Mouse (Mus musculus) ES-Bruce4 (cell line): Measurements from ENCODE around the gene Lef1. TPM values are rescaled to one million over a fixed set of nuclear protein-coding genes. Genes with fewer than 3 reads are reported as not detected.

ENCODE experiments used
- H3K27ac ChIP-seq: 2 replicates; pipeline ENCODE4 v1.5.1; 2012; ENCODE audit warnings: low read length, inconsistent platforms; ENCODE audit not compliant: insufficient read depth
- H3K27me3 ChIP-seq: 2 replicates; pipeline ENCODE4 v1.6.1; 2012; ENCODE audit warnings: mild to moderate bottlenecking, low read length, inconsistent platforms; ENCODE audit not compliant: control insufficient read depth, poor library complexity, insufficient read depth, severe bottlenecking
- H3K36me3 ChIP-seq: 2 replicates; pipeline ENCODE4 v1.6.1; 2012; ENCODE audit warnings: inconsistent platforms, mild to moderate bottlenecking, low read length, moderate library complexity; ENCODE audit not compliant: control insufficient read depth, poor library complexity, insufficient read depth, severe bottlenecking
- H3K4me1 ChIP-seq: one replicate; pipeline ENCODE4 v1.8.1; 2011; ENCODE audit warnings: low read length; ENCODE audit not compliant: control insufficient read depth, insufficient read depth
- H3K4me3 ChIP-seq: 2 replicates; pipeline ENCODE4 v1.5.1; 2011; ENCODE audit warnings: low read depth, mild to moderate bottlenecking, low read length
- H3K9ac ChIP-seq: 2 replicates; pipeline ENCODE4 v1.6.1; 2012; ENCODE audit warnings: low read depth, mild to moderate bottlenecking, inconsistent platforms; ENCODE audit not compliant: poor library complexity, severe bottlenecking
- H3K9me3 ChIP-seq: replicated peaks from 2 replicates; pipeline ENCODE4 v1.6.1; 2012; ENCODE audit warnings: mild to moderate bottlenecking, low read length, inconsistent platforms; ENCODE audit not compliant: control insufficient read depth, poor library complexity, insufficient read depth, severe bottlenecking
- CTCF ChIP-seq: IDR thresholded peaks from one replicate; pipeline ENCODE4 v1.8.1; 2011; ENCODE audit warnings: low read depth, low read length
- EP300 ChIP-seq: IDR thresholded peaks from 2 replicates; pipeline ENCODE4 v1.6.1; 2011; ENCODE audit warnings: low read depth, low read length; ENCODE audit not compliant: insufficient read depth
- POLR2A ChIP-seq: IDR thresholded peaks from one replicate; pipeline ENCODE4 v1.8.1; 2011; ENCODE audit warnings: low read length; ENCODE audit not compliant: insufficient read depth
- polyA plus RNA-seq: library from polyadenylated mRNA; stranded (reverse); fragments of >200 nt; gene quantifications from 2 replicates; pipeline ENCODE4 v1.2.4, GENCODE M21; 2011; ENCODE audit warnings: low read depth; ENCODE audit not compliant: missing spikeins, insufficient read depth, insufficient read length

The Lef1 gene
- polyA plus RNA-seq, 1 experiment, result 3.4 TPM

DNA sequence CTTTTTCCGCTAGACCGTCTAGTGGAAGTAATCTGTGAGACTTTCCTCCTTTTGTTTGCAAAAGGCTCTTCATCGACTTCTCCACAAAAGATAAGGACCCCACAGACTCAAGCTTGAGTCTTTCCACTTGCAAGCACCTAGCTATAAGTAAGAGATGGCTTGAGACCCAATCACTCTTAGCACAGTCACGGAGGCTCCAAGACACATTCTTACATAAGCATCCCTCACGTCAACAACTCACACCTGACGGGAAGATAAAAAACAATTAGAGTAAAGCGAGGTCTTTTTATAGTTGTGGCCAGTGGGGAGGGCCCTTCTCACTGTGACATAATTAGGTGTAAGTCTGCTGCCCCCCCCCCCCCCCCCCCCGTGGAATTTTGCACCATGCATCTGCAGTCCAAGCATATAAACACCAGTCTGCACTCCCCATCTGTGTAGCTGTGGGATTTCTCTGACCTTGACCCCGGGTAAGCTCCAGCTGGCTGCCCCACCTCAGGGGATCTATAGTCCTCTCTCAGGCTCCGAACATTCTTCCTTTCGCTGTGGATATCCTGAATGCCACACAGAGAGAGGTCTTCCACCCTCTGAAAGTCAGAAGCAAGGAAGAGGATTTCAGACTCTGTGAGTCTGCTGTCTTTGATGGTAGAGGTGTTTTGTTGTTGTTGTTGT, 61.2 kb downstream of the Lef1 start:
- no peak for TF ChIP-seq CTCF
- Histone ChIP-seq H3K9ac (no peak overlapping the region), H3K27me3 (no peaks in the 10 kb centered on the region; the same call in 1 of the 2 replicates), H3K27ac (no peak overlapping the region), H3K4me3 (no peak overlapping the region), H3K4me1 (no peaks in the 10 kb centered on the region), H3K9me3 (peaks cover 6% of the 10 kb centered on the region), H3K36me3 (no peaks in the 10 kb centered on the region)

DNA sequence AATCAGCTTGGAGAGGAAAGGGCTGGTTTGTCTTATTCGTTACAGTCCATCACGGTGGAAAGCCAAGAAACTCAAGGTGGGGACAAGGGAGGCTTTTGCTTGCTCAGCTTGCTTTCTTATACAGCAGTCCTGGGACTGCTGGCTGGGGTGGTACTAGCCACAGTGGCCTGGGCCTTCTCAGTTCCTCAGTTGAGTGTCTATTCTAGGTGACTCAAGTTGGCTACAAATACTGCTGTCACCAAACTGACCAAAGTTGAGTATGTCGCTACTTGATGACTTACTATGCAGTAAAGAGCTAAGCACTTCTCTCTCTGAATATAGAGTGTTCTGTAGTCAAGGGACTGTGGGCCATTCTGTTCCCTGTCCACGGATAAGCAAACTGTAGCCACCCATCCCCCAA, 62.0 kb downstream of the Lef1 start:
- TF ChIP-seq EP300 (no peak), CTCF (no peak), POLR2A (no peak)
- Histone ChIP-seq H3K36me3 (no peaks in the 10 kb centered on the region), H3K9ac (no peak overlapping the region), H3K9me3 (peaks cover 6% of the 10 kb centered on the region), H3K4me1 (no peaks in the 10 kb centered on the region), H3K27me3 (no peaks in the 10 kb centered on the region; the same call in 1 of the 2 replicates), H3K27ac (no peak overlapping the region), H3K4me3 (no peak overlapping the region)

DNA sequence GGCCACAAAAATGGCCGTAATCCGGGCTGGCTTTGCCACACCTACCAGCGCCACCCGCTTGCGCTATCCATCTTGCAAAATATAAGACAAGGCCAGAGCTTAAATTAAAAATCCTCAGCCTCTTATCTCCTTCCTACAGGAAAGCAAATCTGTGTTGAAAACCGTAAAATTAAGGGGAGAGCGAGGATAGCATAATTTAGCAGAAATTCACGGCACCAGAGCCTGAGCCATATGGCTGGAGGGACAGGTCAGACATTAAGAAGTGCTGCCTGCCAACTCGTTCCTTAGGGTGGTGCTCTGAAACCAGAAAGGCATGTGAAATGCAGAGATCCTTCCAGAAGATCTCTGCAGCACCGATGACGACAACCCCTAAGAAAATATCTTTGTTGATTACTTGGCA, 70.7 kb downstream of the Lef1 start:
- no peaks in the 10 kb centered on the region for H3K27me3 ChIP-seq
- H3K4me1 ChIP-seq, result no peaks in the 10 kb centered on the region
- TF ChIP-seq POLR2A, result no peak
- H3K27ac ChIP-seq, result no peak overlapping the region
- no peaks in the 10 kb centered on the region for H3K36me3 ChIP-seq
- H3K9ac ChIP-seq, result no peak overlapping the region
- H3K9me3 ChIP-seq, result no peaks in the 10 kb centered on the region
- no peak overlapping the region for H3K4me3 ChIP-seq

- H3K4me3 ChIP-seq, result no peak overlapping the region
- TF ChIP-seq CTCF (no peak), POLR2A (no peak), EP300 (no peak)
- H3K27ac ChIP-seq, result no peak overlapping the region
- H3K9ac ChIP-seq, result no peak overlapping the region
- no peaks in the 10 kb centered on the region for H3K4me1 ChIP-seq
- no peaks in the 10 kb centered on the region for H3K9me3 ChIP-seq
- H3K36me3 ChIP-seq, result no peaks in the 10 kb centered on the region
- H3K27me3 ChIP-seq, result no peaks in the 10 kb centered on the region
Observed at GRCm38 (mm10) chr3:131182158-131182557, 71.9 kb downstream of the Lef1 start.

GRCm38 (mm10) chr3:131186193-131186592, 75.9 kb downstream of the Lef1 start:
- H3K4me3 ChIP-seq, result no peak overlapping the region
- no peak overlapping the region for H3K27ac ChIP-seq
- H3K27me3 ChIP-seq, result no peaks in the 10 kb centered on the region
- H3K9me3 ChIP-seq, result no peaks in the 10 kb centered on the region
- no peak overlapping the region for H3K9ac ChIP-seq
- TF ChIP-seq CTCF, result no peak
- no peak for TF ChIP-seq POLR2A
- TF ChIP-seq EP300, result no peak
- H3K36me3 ChIP-seq, result no peaks in the 10 kb centered on the region
- no peaks in the 10 kb centered on the region for H3K4me1 ChIP-seq

DNA sequence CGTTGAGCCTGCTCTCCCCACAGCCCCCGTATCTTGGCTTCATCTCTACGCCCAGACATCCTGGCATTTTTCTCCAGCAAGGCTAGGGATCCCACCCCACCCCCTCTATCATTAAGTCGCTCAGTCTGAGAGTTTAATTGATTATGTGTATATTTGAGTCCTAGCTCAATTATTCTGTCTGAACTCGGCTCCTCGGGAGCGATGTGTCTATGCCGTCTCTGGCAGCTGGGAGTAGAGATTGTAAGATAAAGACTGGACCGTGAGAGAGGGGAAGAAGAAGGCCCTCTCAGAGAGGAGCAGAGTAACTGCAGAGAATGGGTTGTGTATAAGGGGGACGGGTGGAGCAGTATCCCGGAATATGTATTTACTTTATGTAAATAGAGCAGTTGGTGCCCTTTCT, 80.0 kb downstream of the Lef1 start:
- TF ChIP-seq POLR2A, result no peak
- TF ChIP-seq CTCF, result no peak
- TF ChIP-seq EP300, result no peak
- Histone ChIP-seq H3K9me3 (no peaks in the 10 kb centered on the region), H3K36me3 (no peaks in the 10 kb centered on the region), H3K27ac (no peak overlapping the region), H3K4me3 (no peak overlapping the region), H3K9ac (no peak overlapping the region), H3K4me1 (no peaks in the 10 kb centered on the region), H3K27me3 (no peaks in the 10 kb centered on the region)
